Mouse (Mus musculus) megakaryocyte, embryonic 14.5 days (primary cell): ENCODE data around the gene Map4k2. TPM values are rescaled to one million over a fixed set of nuclear protein-coding genes. Genes with fewer than 3 reads are reported as not detected.

ENCODE experiments used
- H3K27me3 ChIP-seq: replicated peaks from 2 replicates; pipeline ENCODE3; 2012; ENCODE audit warnings: inconsistent platforms
- H3K36me3 ChIP-seq: replicated peaks from 2 replicates; pipeline ENCODE3; 2012; ENCODE audit warnings: low read length, inconsistent platforms, mixed read lengths
- H3K4me1 ChIP-seq: 2 replicates; pipeline ENCODE4 v1.6.1; 2012; ENCODE audit warnings: inconsistent platforms
- H3K4me3 ChIP-seq: replicated peaks from 2 replicates; pipeline ENCODE3; 2012; ENCODE audit warnings: moderate library complexity, mild to moderate bottlenecking, inconsistent platforms
- H3K9me3 ChIP-seq: 2 replicates; pipeline ENCODE4 v1.6.1; 2012; ENCODE audit warnings: inconsistent platforms
- FLI1 ChIP-seq: IDR thresholded peaks from 2 replicates; pipeline ENCODE4 v1.6.1; 2012; ENCODE audit warnings: low read length, inconsistent platforms, mixed read lengths
- GATA1 ChIP-seq: IDR thresholded peaks from 3 replicates; pipeline ENCODE4 v1.6.1; 2012; ENCODE audit warnings: mixed read lengths, low read length, inconsistent platforms, borderline replicate concordance
- polyA plus RNA-seq: library from polyadenylated mRNA; stranded (reverse); fragments of >175 nt; gene quantifications from 2 replicates; pipeline ENCODE4 v1.2.3, GENCODE M21; 2012; ENCODE audit warnings: low replicate concordance; ENCODE audit not compliant: insufficient read depth

The Map4k2 gene
- polyA plus RNA-seq, 1 experiment = 9.3 TPM

- Histone ChIP-seq H3K36me3 (peaks cover 24% of the 10 kb centered on the region), H3K4me3 (peak overlapping the region; percentile 93), H3K27me3 (peaks cover 42% of the 10 kb centered on the region), H3K4me1 (peaks cover 64% of the 10 kb centered on the region), H3K9me3 (no peaks in the 10 kb centered on the region)
- TF ChIP-seq FLI1 = no peak
- TF ChIP-seq GATA1 = no peak
Measured at GRCm38 (mm10) chr19:6398447-6399284, 57.7 kb downstream of the Map4k2 start.

- Histone ChIP-seq H3K27me3 (peaks cover 48% of the 10 kb centered on the region), H3K36me3 (peaks cover 29% of the 10 kb centered on the region), H3K4me1 (peaks cover 70% of the 10 kb centered on the region), H3K4me3 (peak within 1 kb of the TSS; percentile 93), H3K9me3 (no peaks in the 10 kb centered on the region)
- no peak for TF ChIP-seq FLI1
- TF ChIP-seq GATA1 = no peak
Measured at GRCm38 (mm10) chr19:6399285-6400095, 58.6 kb downstream of the Map4k2 start, which contains the start of gene Rasgrp2. Rasgrp2 (plus strand) TSS chr19:6399340.

DNA sequence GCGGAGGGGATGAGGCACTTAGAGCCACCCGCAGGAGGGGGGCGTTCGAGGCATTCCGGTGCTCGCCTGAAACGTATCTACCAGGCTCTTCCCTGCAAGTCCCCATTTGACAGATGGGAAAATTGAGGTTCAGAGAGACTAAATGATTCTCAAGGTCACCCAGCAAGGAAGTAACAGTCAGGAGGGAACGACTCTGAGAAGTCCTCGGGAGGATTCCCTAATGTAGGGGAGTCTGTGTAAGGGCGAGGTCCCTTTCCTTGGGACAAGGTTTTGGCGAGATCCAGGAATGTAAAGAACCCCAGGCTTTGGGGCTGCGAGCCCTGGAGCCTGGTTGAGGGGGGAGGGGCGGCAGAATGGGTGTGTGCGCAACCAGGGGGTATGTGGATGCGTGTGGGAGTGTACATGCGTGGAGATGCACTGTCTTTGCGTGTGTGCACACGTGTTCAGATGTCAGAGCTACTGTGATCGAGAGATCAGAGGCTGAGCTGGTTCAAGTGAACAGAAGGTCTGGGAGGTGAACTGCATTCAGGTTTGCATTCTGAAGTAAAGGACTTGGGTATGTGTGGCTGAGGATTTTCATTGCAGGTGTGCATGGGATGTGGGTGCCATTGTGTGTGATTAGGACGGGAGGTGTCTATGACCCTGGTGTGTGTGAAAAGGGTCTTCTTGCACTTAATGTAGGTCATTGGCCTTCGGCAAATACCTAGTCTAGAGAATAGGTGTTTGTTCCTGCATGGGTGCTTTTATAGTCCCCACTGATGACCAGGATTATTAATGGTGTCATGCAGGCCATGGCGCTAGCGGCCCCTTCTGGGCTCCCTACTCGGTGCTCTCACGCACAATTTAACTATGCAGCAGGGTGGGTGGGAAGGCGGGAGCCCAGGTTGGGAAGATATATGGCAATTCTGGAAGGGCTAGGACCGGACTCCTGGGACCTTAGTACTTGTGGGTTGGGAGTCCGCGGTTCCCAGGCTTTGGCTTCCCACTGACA is 59.5 kb downstream of the Map4k2 start:
- TF ChIP-seq GATA1 (no peak), FLI1 (no peak)
- peak overlapping the region; percentile 93 for H3K4me3 ChIP-seq
- no peaks in the 10 kb centered on the region for H3K9me3 ChIP-seq
- H3K4me1 ChIP-seq = peaks cover 79% of the 10 kb centered on the region
- peaks cover 38% of the 10 kb centered on the region for H3K36me3 ChIP-seq
- peaks cover 53% of the 10 kb centered on the region for H3K27me3 ChIP-seq

DNA sequence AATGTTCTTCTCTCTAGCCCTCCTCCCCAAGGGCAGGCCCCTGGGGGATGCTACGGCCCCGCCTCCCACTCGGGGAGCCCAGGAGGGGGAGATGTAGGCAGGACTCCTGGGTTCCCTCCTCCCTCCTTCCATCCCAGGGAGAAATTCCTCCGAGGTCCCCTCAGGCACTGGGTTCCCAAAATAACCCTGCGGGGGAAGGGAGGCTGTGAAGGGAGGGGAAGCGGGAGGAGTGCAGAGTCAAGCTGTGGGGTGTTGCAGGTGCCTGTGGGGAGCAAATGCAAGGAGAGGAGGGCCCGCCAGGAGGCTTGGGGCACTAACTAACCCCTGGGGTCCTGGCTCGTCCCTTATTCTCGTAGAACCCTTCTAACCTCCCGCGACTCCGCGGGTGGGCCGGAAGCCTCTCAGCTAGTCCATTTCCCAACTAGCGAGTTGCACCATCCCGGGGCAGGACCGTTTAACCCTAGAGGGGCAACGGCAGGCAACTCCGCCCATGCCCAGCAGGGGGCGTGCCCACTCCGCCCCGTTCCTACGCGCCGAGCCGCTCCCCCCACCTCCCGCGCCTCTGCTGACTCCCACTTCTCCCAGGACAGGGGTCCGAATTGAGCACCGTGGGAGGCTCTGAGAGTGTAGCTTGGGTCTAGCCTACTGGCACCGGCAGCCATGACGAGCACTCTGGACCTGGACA is 60.3 kb downstream of the Map4k2 start:
- H3K4me3 ChIP-seq = peak overlapping the region; percentile 93
- H3K27me3 ChIP-seq = peaks cover 53% of the 10 kb centered on the region
- peaks cover 86% of the 10 kb centered on the region for H3K4me1 ChIP-seq
- TF ChIP-seq GATA1 (no peak), FLI1 (no peak)
- H3K36me3 ChIP-seq = peaks cover 47% of the 10 kb centered on the region
- no peaks in the 10 kb centered on the region for H3K9me3 ChIP-seq

DNA sequence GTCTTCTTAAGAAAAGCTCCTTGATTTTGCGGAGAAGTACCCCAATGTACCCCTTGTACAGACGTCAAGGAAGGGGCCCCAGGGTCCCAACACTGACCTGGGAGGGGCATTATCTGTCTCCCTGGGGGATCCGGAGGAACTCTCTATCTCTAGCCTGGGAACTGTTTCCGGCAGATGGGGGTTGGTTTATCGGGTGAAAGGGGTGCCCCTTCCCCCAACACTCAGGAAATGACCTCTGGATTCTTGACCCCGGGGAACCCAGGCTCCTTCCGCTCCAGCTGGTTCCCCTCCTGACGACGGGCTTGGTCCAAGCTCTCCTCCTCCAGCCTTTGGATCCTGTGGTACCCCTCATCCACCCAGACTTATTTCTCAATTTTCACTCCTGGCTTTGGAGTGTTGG is 61.0 kb downstream of the Map4k2 start:
- Histone ChIP-seq H3K4me1 (peaks cover 92% of the 10 kb centered on the region), H3K27me3 (peaks cover 50% of the 10 kb centered on the region), H3K4me3 (peak overlapping the region; percentile 93), H3K36me3 (peaks cover 54% of the 10 kb centered on the region), H3K9me3 (no peaks in the 10 kb centered on the region)
- TF ChIP-seq GATA1 (no peak), FLI1 (no peak)

DNA sequence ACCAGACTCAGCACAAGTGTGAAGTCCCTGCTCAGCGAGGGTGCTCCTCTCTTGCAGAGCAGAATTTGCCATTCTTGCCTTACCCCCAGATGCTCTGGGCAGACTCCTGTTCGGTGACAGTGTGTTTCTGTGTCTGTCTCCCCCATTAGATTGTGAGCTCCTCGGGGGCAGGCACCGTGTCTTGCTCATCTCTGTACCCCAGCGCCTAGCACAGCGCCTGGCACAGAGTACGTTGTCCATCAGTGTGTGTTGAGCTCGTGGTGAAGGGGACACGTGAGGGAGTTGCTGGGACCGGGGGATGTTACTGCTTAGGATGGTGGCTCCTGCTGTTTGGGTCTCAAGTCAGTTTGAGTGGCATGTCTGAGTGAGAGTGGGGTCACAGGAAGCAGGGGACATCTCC is 62.9 kb downstream of the Map4k2 start:
- no peak for TF ChIP-seq FLI1
- no peak for TF ChIP-seq GATA1
- peaks cover 92% of the 10 kb centered on the region for H3K4me1 ChIP-seq
- H3K27me3 ChIP-seq = peaks cover 43% of the 10 kb centered on the region

More for the DNA sequence above, 62.9 kb downstream of the Map4k2 start:
- Histone ChIP-seq H3K4me3 (peak overlapping the region; percentile 93), H3K9me3 (no peaks in the 10 kb centered on the region), H3K36me3 (peaks cover 71% of the 10 kb centered on the region)

Other genes starting within 250 kb of the Map4k2 start
- gene AC131692.1, start 246.7 kb upstream of the Map4k2 start, polyA plus RNA-seq = 1.5 and 3.1 TPM in 2 replicates
- gene Naaladl1, start 235.4 kb upstream of the Map4k2 start, polyA plus RNA-seq = 0.30 TPM in 1 of 2 replicates, not detected in the other
- 66.7 and 124 TPM in 2 replicates for gene Sac3d1, start 222.5 kb upstream of the Map4k2 start, polyA plus RNA-seq
- gene Snx15, start 212.8 kb upstream of the Map4k2 start, polyA plus RNA-seq = 138 and 337 TPM in 2 replicates
- gene Batf2, start 200.2 kb upstream of the Map4k2 start, polyA plus RNA-seq = 1.7 and 3.7 TPM in 2 replicates
- gene Arl2, start 199.6 kb upstream of the Map4k2 start, polyA plus RNA-seq = 46.0 and 68.7 TPM in 2 replicates
- not detected in 2 replicates for gene Majin, start 156.7 kb upstream of the Map4k2 start, polyA plus RNA-seq
- gene Gpha2, start 114.8 kb upstream of the Map4k2 start, polyA plus RNA-seq = not detected in 2 replicates
- gene Ppp2r5b, start 105.3 kb upstream of the Map4k2 start, polyA plus RNA-seq = 26.0 and 29.6 TPM in 2 replicates
- gene Atg2a, start 99.5 kb upstream of the Map4k2 start, polyA plus RNA-seq = 34.7 and 62.6 TPM in 2 replicates
- gene Ehd1, start 64.4 kb upstream of the Map4k2 start, polyA plus RNA-seq = 474 and 728 TPM in 2 replicates
- 4.8 and 6.6 TPM in 2 replicates for gene Cdc42bpg, start 34.7 kb upstream of the Map4k2 start, polyA plus RNA-seq
- 70.2 and 174 TPM in 2 replicates for gene Men1, start 6.2 kb upstream of the Map4k2 start, polyA plus RNA-seq
- gene Sf1, start 22.6 kb downstream of the Map4k2 start, polyA plus RNA-seq = 1,025 and 2,643 TPM in 2 replicates
- 3.6 TPM in 1 of 2 replicates, not detected in the other for gene Pygm, start 43.3 kb downstream of the Map4k2 start, polyA plus RNA-seq
- 458 and 696 TPM in 2 replicates for gene Rasgrp2, start 58.2 kb downstream of the Map4k2 start, polyA plus RNA-seq
- 0.62 and 1.5 TPM in 2 replicates for gene Nrxn2, start 77.6 kb downstream of the Map4k2 start, polyA plus RNA-seq
- gene Slc22a12, start 201.9 kb downstream of the Map4k2 start, polyA plus RNA-seq = not detected in 2 replicates